Mouse (Mus musculus) natural killer cell, adult 2 months (primary cell): Measurements from ENCODE around the gene Taldo1.
A peak's percentile ranks its signal among the peaks of the same experiment; 100 is the strongest.

Experiments
- DNase-seq, 2 experiments: peaks; one replicate each; pipeline ENCODE4 v3.0.0; 2022; ENCODE audit warnings: low spot score in 2 of 2

Gene Taldo1

GRCm38 (mm10) chr7:141391625-141392551 lies at the start of gene Taldo1:
Gene Taldo1 (plus strand): TSS chr7:141392199.
- peak; percentile 90 to 93 for DNase-seq

GRCm38 (mm10) chr7:141343230-141343629 lies 48.8 kb upstream of the Taldo1 start:
- DNase-seq = no peak

GRCm38 (mm10) chr7:141343696-141344095 lies 48.3 kb upstream of the Taldo1 start:
- no peak for DNase-seq

GRCm38 (mm10) chr7:141344787-141345186 lies 47.2 kb upstream of the Taldo1 start:
- DNase-seq = peak; percentile 46 to 61

GRCm38 (mm10) chr7:141351061-141351460 lies 40.9 kb upstream of the Taldo1 start:
- no peak for DNase-seq

GRCm38 (mm10) chr7:141355051-141355450 lies 36.9 kb upstream of the Taldo1 start:
- DNase-seq = no peak

- no peak for DNase-seq
These were observed 36.2 kb upstream of the Taldo1 start for GRCm38 (mm10) chr7:141355626-141356326.

GRCm38 (mm10) chr7:141356971-141357370 lies 35.0 kb upstream of the Taldo1 start:
- no peak for DNase-seq

GRCm38 (mm10) chr7:141361510-141361909 lies 30.5 kb upstream of the Taldo1 start:
- peak in 1 of 2 experiments; percentile 28 for DNase-seq

- DNase-seq = peak; percentile 60 to 75
These were observed 28.8 kb upstream of the Taldo1 start for GRCm38 (mm10) chr7:141363106-141363751.

- DNase-seq = no peak
These were observed 28.3 kb upstream of the Taldo1 start for GRCm38 (mm10) chr7:141363752-141364125.

- DNase-seq = no peak
These were observed 27.5 kb upstream of the Taldo1 start for GRCm38 (mm10) chr7:141364349-141365048.

GRCm38 (mm10) chr7:141365049-141365445 lies 27.0 kb upstream of the Taldo1 start:
- no peak for DNase-seq

GRCm38 (mm10) chr7:141367358-141367757 lies 24.6 kb upstream of the Taldo1 start:
- no peak for DNase-seq

GRCm38 (mm10) chr7:141369918-141370317 lies 22.1 kb upstream of the Taldo1 start:
- no peak for DNase-seq

GRCm38 (mm10) chr7:141371942-141372595 lies 19.9 kb upstream of the Taldo1 start:
- DNase-seq = no peak

- DNase-seq = no peak
These were observed 18.4 kb upstream of the Taldo1 start for GRCm38 (mm10) chr7:141373611-141374010.

GRCm38 (mm10) chr7:141374399-141374798 lies 17.6 kb upstream of the Taldo1 start:
- DNase-seq = no peak

- no peak for DNase-seq
These were observed 12.4 kb upstream of the Taldo1 start for GRCm38 (mm10) chr7:141379584-141379983.

- no peak for DNase-seq
These were observed 10.7 kb upstream of the Taldo1 start for GRCm38 (mm10) chr7:141381068-141381835.
